Mouse (Mus musculus) spleen, postnatal 14 days (tissue): ENCODE data around the gene Angel2.

Source experiments
- DNase-seq, 2 experiments: peaks; one replicate each; pipeline ENCODE4 v3.0.0; 2021 to 2022; ENCODE audit warnings: low spot score in 2 of 2

Angel2 gene

DNA sequence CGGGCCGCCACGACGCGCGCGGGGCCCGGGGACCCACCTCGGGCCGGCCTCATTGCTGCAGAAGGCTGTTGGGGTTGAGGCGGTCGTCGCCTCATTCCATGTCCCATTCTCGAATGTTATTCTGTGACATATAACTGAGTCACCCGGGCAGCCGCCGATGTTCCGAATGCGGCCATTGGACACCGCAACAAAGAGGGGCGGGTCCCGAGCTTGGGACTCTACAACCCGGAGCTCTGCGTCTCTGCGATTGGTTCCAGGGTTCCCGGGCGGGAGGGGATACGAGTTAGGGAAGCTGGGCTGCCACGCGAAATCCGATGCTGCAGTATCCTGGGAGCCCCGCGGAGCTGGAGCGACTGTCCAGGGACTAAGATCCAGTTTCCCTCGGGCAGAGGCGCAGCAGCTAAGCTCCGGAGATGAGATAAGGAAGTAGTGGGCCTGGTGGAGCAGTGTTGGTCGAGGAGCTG, 54.2 kb downstream of the Angel2 start, which contains the start of gene Vash2:
Gene Vash2 (minus strand): TSS at position 197 of the 464 bp plus-strand sequence.
- no peak for DNase-seq

GRCm38 (mm10) chr1:190980470-190980869, 55.6 kb downstream of the Angel2 start:
- DNase-seq: no peak

- DNase-seq: no peak
Observed at GRCm38 (mm10) chr1:190981412-190981811, 56.5 kb downstream of the Angel2 start.

GRCm38 (mm10) chr1:190989437-190990082, 64.6 kb downstream of the Angel2 start:
- no peak for DNase-seq

- DNase-seq: no peak
Observed at GRCm38 (mm10) chr1:190995548-190995947, 70.6 kb downstream of the Angel2 start.

GRCm38 (mm10) chr1:190996346-190996877, 71.5 kb downstream of the Angel2 start:
- no peak for DNase-seq
